Mouse (Mus musculus) heart, adult 8-10 months (tissue): ENCODE results near the gene Bcap29. TPM values are rescaled to one million over a fixed set of nuclear protein-coding genes. Genes with fewer than 3 reads are reported as not detected.
A peak's percentile ranks its signal among the peaks of the same experiment; 100 is the strongest.
"Not testable (repeated sequence)": the region's sequence is repeated elsewhere in the genome, so short reads cannot be mapped to it uniquely, and the experiment has no call there.

Experiments
- DNase-seq: peaks from one replicate; pipeline ENCODE4 v3.0.0; 2022; ENCODE audit warnings: low spot score
- total RNA-seq, 4 experiments: library from RNA; stranded (reverse); gene quantifications; 2 replicates each; pipeline ENCODE4 v1.2.4; 2022

The Bcap29 gene
- total RNA-seq, 4 experiments from 2014 or later: 36.2 to 40.5 (median 36.7) TPM

GRCm38 (mm10) chr12:31580634-31581318 is 53.7 kb downstream of the Bcap29 start:
- DNase-seq: no peak

DNA sequence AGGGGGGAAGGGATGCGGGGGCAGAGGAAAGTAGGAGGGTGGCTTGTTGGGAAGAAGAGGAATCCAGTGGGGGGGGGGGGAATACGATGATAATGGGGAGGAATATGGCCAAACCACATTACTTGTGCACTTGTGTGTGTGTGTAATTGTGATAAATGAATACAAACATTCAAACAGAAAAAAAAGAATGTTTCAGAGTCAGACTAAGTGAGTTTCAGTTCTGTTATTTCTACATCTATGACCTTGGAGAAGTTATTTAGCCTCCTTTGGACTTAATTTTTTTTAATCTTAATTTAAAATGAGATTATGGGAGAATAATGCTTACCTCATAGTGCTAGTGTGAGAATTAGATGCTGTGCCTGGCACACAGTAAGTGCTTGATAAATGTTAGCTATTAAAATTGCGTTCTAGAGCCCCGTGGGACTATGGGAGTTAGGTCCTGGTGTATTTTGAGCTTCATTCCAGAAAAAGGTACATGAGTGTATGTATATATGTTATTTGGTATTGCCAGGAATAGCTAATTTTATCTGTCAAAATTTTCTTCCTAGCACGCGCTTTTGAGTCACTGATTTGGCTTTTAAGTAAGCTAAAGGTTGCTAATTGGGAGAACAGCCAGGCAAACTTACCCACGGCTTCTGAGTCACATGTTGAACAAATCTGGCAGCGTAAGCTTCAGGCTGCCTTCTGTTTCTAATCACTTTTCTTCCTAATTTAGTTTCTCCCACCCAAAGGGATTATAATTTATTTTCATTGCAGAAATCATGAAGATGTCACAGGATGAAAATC is 55.6 kb downstream of the Bcap29 start:
- DNase-seq: no peak

- DNase-seq: no peak
These were observed 60.0 kb downstream of the Bcap29 start for GRCm38 (mm10) chr12:31574506-31574905.

DNA sequence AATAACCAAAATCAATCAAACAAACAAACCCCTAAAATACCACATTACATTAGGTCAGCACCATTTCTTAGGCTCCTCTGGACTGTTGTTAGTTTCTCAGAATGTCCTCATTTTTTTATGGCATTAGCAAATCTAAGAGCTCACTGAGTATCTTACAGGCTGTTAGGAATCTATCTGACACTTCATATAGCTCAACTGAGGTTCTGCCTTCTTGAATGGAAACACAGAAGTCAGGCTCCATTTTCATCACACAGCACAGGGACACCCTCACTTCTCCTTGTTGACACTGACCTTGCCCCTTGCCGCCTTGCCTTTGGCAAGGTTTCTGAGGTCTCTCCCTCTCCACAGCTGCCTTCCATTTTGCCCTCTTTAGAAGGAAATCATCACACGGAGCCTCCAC is 64.7 kb downstream of the Bcap29 start:
- DNase-seq: no peak

DNA sequence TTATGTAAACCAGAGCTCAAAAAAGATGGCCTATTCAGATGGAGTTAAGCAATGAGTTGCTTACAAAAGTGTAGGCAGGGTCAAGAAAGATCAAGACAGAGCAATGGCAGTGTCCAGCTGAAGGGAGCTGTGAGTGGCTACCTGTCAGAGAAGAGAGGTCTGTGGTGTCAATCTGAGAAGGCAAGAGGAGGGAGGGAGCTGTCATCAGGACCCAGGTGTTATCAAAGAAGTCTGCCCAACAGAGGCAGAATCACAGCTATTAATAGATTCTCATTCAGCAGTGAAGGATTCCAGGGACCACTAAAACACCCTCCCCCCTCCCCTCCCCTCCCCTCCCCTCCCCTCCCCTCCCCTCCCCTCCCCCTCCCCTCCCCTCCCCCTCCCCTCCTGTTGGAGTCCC is 65.8 kb downstream of the Bcap29 start:
- DNase-seq: peak; percentile 36

GRCm38 (mm10) chr12:31567535-31567934 is 66.9 kb downstream of the Bcap29 start:
- DNase-seq: not testable (repeated sequence)

GRCm38 (mm10) chr12:31560712-31561111 is 73.7 kb downstream of the Bcap29 start:
- no peak for DNase-seq

- DNase-seq: no peak
These were observed 74.5 kb downstream of the Bcap29 start for GRCm38 (mm10) chr12:31560002-31560401.

GRCm38 (mm10) chr12:31554371-31554770 is 80.1 kb downstream of the Bcap29 start:
- no peak for DNase-seq

DNA sequence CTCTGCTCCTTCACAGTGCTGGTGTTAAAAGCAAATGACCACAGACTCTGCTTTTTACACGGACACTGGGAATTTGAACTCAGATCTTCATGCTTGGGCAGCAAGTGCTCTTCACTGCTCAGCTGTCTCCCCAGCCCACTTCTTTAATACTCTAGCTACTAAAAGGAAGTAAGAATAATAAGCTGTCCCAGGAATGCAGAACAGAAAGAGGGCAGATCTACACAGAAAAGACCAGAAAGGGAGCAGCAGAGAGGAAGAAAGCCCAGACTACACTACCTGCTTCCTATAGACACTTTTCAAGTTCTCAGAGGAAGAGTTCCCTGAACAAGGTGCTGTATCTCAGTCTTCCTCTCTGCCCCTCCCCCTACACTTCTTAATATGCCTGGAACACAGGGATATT is 83.2 kb downstream of the Bcap29 start:
- DNase-seq: no peak

DNA sequence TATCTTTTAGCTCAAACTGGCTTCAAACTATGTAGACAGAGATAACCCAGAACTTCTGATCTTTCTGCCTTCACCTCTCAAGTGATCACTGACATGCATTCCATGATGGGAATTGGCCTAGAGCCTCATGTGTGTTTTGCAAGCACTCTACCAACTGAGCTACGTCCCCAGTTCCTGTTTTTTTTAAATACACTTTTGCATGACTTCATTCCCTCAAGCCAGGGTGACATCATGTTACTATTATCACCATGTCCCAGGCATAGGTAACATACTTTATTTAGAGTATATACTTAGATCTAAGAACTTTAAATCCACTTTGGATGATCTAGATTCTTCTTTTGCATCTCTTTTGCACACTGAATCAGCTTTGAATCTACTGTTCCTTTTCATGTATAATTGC is 88.4 kb downstream of the Bcap29 start:
- no peak for DNase-seq

- no peak for DNase-seq
These were observed 89.2 kb downstream of the Bcap29 start for GRCm38 (mm10) chr12:31545219-31545618.

GRCm38 (mm10) chr12:31541541-31541940 is 92.9 kb downstream of the Bcap29 start:
- no peak for DNase-seq

Other genes with a start within 250 kb of the Bcap29 start
- 1 to 10 TPM; 1.1 to 2.4 (median 1.4) TPM for gene Slc26a3, start 243.8 kb downstream of the Bcap29 start, total RNA-seq
- gene Cbll1, start 135.0 kb downstream of the Bcap29 start, total RNA-seq: 1 to 10 TPM; 8.9 to 9.9 (median 9.7) TPM
- under 1 TPM in 2 of 4 experiments, not detected in 2; 0.14 to 0.28 TPM for gene Slc26a4, start 74.7 kb downstream of the Bcap29 start, total RNA-seq
- gene Dus4l, start 20.2 kb upstream of the Bcap29 start, total RNA-seq: 1 to 10 TPM; 5.2 to 9.2 (median 7.0) TPM
- 10 to 100 TPM; 56.3 to 63.2 (median 59.0) TPM for gene Cog5, start 20.2 kb upstream of the Bcap29 start, total RNA-seq
- gene Gpr22, start 79.3 kb upstream of the Bcap29 start, total RNA-seq: 10 to 100 TPM; 20.5 to 30.8 (median 28.3) TPM